Mouse (Mus musculus) right cerebral cortex, postnatal 36 days (tissue): Measurements from ENCODE around the gene Rpa2.

Source experiments
- DNase-seq, 2 experiments: peaks; one replicate each; pipeline ENCODE4 v3.0.0; 2022; ENCODE audit warnings: low spot score in 2 of 2, mixed read lengths in 1 of 2

The Rpa2 gene

GRCm38 (mm10) chr4:132803876-132804275 lies 35.7 kb downstream of the Rpa2 start:
- no peak for DNase-seq

GRCm38 (mm10) chr4:132804331-132804730 lies 36.2 kb downstream of the Rpa2 start:
- no peak for DNase-seq

GRCm38 (mm10) chr4:132805146-132805545 lies 37.0 kb downstream of the Rpa2 start:
- DNase-seq = no peak

- no peak for DNase-seq
Observed at GRCm38 (mm10) chr4:132805599-132806197, 37.6 kb downstream of the Rpa2 start.

GRCm38 (mm10) chr4:132806620-132807191 lies 38.6 kb downstream of the Rpa2 start:
- no peak for DNase-seq

- no peak for DNase-seq
Observed at GRCm38 (mm10) chr4:132807771-132808641, 39.9 kb downstream of the Rpa2 start.

- peak; percentile 57 to 87 for DNase-seq
Observed at GRCm38 (mm10) chr4:132809621-132810020, 41.5 kb downstream of the Rpa2 start.

- no peak for DNase-seq
Observed at GRCm38 (mm10) chr4:132816404-132816803, 48.3 kb downstream of the Rpa2 start.

GRCm38 (mm10) chr4:132816855-132817254 lies 48.7 kb downstream of the Rpa2 start:
- no peak for DNase-seq

GRCm38 (mm10) chr4:132818442-132818841 lies 50.3 kb downstream of the Rpa2 start:
- DNase-seq = no peak

- peak; percentile 35 for DNase-seq
Observed at GRCm38 (mm10) chr4:132823614-132824366, 55.7 kb downstream of the Rpa2 start.
